Comparison of ENCODE assay signal across 45 mouse cellular contexts in genomic region chr4:96565808-96566207, GRCm38 (mm10). TPM values are rescaled to one million over a fixed set of nuclear protein-coding genes. Genes with fewer than 3 reads are reported as not detected.
"Had no signal": no experiment of that assay in that cellular context is flagged by ENCODE, and none has a peak within 500 bp of the region (broad histone marks: within the 10 kb centered on the region; RNA-seq: fewer than 3 reads in every experiment).

No protein-coding gene starts in this region.

- H3K36me3 ChIP-seq: limb, embryonic 10.5 days; limb, embryonic 12.5 days; limb, embryonic 13.5 days; limb, embryonic 15.5 days; liver, embryonic 12.5 days; liver, embryonic 13.5 days; liver, embryonic 15.5 days; lung, embryonic 15.5 days; midbrain, embryonic 10.5 days; midbrain, embryonic 12.5 days; midbrain, embryonic 13.5 days; midbrain, embryonic 15.5 days had no signal

- ATAC-seq: liver, embryonic 12.5 days; liver, postnatal 0 days; lung, postnatal 0 days; midbrain, embryonic 13.5 days; midbrain, embryonic 15.5 days; midbrain, embryonic 16.5 days had no signal

- H3K27me3 ChIP-seq: limb, embryonic 12.5 days; limb, embryonic 13.5 days; limb, embryonic 15.5 days; liver, embryonic 12.5 days; liver, embryonic 13.5 days; liver, embryonic 15.5 days; lung, embryonic 15.5 days; megakaryocyte, embryonic 14.5 days; midbrain, embryonic 12.5 days; midbrain, embryonic 13.5 days; midbrain, embryonic 15.5 days had no signal

- H3K4me3 ChIP-seq: limb, embryonic 10.5 days; limb, embryonic 12.5 days; limb, embryonic 13.5 days; limb, embryonic 15.5 days; liver, embryonic 12.5 days; liver, embryonic 13.5 days; liver, embryonic 15.5 days; lung, embryonic 15.5 days; megakaryocyte, embryonic 14.5 days; midbrain, embryonic 10.5 days; midbrain, embryonic 12.5 days; midbrain, embryonic 13.5 days; midbrain, embryonic 15.5 days; myocyte had no signal

- H3K4me2 ChIP-seq: limb, embryonic 12.5 days; limb, embryonic 13.5 days; limb, embryonic 15.5 days; liver, embryonic 11.5 days; liver, embryonic 12.5 days; liver, embryonic 13.5 days; liver, embryonic 15.5 days; lung, embryonic 14.5 days; lung, embryonic 15.5 days; midbrain, embryonic 11.5 days; midbrain, embryonic 12.5 days; midbrain, embryonic 13.5 days; midbrain, embryonic 15.5 days had no signal

- H3K27ac ChIP-seq: limb, embryonic 10.5 days; limb, embryonic 12.5 days; limb, embryonic 13.5 days; limb, embryonic 15.5 days; liver, embryonic 12.5 days; liver, embryonic 13.5 days; liver, embryonic 14.5 days; liver, embryonic 15.5 days; lung, embryonic 15.5 days; macrophage; midbrain, embryonic 10.5 days; midbrain, embryonic 12.5 days; midbrain, embryonic 13.5 days; midbrain, embryonic 15.5 days had no signal

- H3K9me3 ChIP-seq: limb, embryonic 10.5 days; limb, embryonic 12.5 days; limb, embryonic 13.5 days; limb, embryonic 15.5 days; liver, embryonic 12.5 days; liver, embryonic 13.5 days; liver, embryonic 15.5 days; lung, embryonic 15.5 days; megakaryocyte, embryonic 14.5 days; midbrain, embryonic 10.5 days; midbrain, embryonic 12.5 days; midbrain, embryonic 13.5 days; midbrain, embryonic 15.5 days had no signal

- H3K4me1 ChIP-seq: limb, embryonic 10.5 days; limb, embryonic 12.5 days; limb, embryonic 13.5 days; limb, embryonic 15.5 days; liver, embryonic 12.5 days; liver, embryonic 13.5 days; liver, embryonic 15.5 days; lung, embryonic 15.5 days; megakaryocyte, embryonic 14.5 days; midbrain, embryonic 10.5 days; midbrain, embryonic 12.5 days; midbrain, embryonic 13.5 days; midbrain, embryonic 15.5 days had no signal

- DNase-seq: left cerebral cortex, postnatal 4 days; liver; liver, embryonic 13.5 days; liver, postnatal 0 days; lung, adult 18-20 months; lung, adult 2 months; lung, embryonic 14.5 days; lung, postnatal 10 days; lung, postnatal 14 days; lung, postnatal 4 days; midbrain, embryonic 14.5 days had no signal

- H3K9ac ChIP-seq: limb, embryonic 12.5 days; limb, embryonic 13.5 days; limb, embryonic 15.5 days; liver, embryonic 12.5 days; liver, embryonic 13.5 days; liver, embryonic 14.5 days; liver, embryonic 15.5 days; liver, postnatal 0 days; lung, embryonic 14.5 days; lung, embryonic 15.5 days; midbrain, embryonic 12.5 days; midbrain, embryonic 13.5 days; midbrain, embryonic 15.5 days had no signal

RNA-seq across cellular contexts. Expression of gene Cyp2j6, which starts 12.3 kb away (rescaled TPM):
- total RNA-seq: monocyte, adult 5-6 weeks had no signal

RNA-seq across cellular contexts. Expression of gene Cyp2j9, which starts 25.6 kb away (rescaled TPM):
- total RNA-seq: monocyte, adult 5-6 weeks had no signal

RNA-seq across cellular contexts. Expression of gene Cyp2j8, which starts 58.6 kb away (rescaled TPM):
- total RNA-seq: left cerebral cortex, adult 8-10 months; left cerebral cortex, postnatal 10 days; left cerebral cortex, postnatal 14 days; left cerebral cortex, postnatal 25 days; left cerebral cortex, postnatal 36 days; left cerebral cortex, postnatal 4 days; megakaryocyte progenitor cell, adult 5-6 weeks; megakaryocyte, adult 5-6 weeks; megakaryocyte-erythroid progenitor cell, adult 5-6 weeks; midbrain, postnatal 0 days; monocyte, adult 5-6 weeks had no signal
- polyA plus RNA-seq: limb, embryonic 10.5 days; limb, embryonic 11.5 days; limb, embryonic 12.5 days; limb, embryonic 13.5 days; limb, embryonic 15.5 days; liver, adult 2 months; liver, embryonic 11.5 days; liver, embryonic 12.5 days; liver, embryonic 13.5 days; liver, embryonic 14.5 days; liver, embryonic 15.5 days; liver, embryonic 16.5 days; liver, postnatal 0 days; lung, adult 2 months; lung, embryonic 14.5 days; lung, embryonic 15.5 days; lung, embryonic 16.5 days; lung, postnatal 0 days; macrophage; midbrain, embryonic 10.5 days; midbrain, embryonic 11.5 days; midbrain, embryonic 12.5 days; midbrain, embryonic 13.5 days; midbrain, embryonic 14.5 days; midbrain, embryonic 15.5 days; midbrain, embryonic 16.5 days; myocyte; neural tube, embryonic 11.5 days had no signal
